Mouse (Mus musculus) heart, adult 11 months (tissue): ENCODE data around the gene Acp1.

Source experiments
- DNase-seq: peaks from one replicate; pipeline ENCODE4 v3.0.0; 2022

Acp1 gene

DNA sequence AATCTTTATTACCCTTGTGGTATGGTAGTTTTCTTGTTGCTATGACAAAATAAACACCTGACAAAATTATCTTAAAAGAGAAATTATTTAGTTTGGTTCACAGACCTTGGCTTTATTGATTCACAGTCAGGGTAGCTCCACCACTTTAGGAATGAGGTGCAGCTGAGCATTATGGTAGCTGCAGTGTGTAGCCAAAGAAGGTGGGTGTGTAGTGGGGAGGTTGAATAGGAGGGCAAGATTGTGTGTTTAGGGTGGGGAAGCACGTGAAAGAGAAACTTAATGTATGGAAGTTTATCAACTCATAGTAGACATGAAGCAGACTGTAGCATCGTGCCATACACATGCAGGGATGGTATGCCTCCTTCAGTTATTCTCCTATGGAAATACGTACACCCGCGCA is 55.2 kb downstream of the Acp1 start:
- peak; percentile 48 for DNase-seq

DNA sequence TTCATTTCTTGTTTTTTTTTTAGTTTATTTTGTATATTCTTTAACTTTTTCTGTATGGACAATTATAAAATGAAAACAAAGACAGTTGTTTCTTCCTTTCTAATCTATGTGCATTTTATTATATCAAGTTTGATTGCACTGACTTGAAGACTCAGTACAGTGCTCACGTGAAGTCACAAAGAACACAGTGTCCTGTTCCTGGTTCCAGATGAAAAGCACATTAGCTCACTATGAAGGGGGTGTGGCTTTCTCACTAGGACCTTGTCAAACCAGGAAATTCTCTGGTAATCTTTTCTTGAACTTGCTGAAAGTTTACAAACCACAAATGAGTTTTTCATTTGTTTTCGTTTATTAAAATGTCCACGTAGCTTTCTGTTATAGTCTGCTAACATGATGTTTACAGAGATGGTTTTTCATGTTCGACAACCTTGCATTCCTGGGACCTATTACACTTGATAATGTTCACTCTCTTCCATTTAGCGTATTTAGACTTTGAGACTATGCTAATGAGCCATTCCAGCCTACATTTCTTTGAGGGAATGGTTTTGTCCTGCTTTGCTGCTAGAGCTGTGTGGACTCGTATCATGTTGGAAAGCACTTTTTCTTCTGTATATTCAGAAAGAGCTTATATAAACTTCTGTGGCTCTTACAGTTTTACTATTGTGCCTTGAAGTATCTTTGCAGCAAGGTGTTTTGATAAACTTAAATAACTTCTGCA is 55.8 kb downstream of the Acp1 start:
- DNase-seq, result no peak

DNA sequence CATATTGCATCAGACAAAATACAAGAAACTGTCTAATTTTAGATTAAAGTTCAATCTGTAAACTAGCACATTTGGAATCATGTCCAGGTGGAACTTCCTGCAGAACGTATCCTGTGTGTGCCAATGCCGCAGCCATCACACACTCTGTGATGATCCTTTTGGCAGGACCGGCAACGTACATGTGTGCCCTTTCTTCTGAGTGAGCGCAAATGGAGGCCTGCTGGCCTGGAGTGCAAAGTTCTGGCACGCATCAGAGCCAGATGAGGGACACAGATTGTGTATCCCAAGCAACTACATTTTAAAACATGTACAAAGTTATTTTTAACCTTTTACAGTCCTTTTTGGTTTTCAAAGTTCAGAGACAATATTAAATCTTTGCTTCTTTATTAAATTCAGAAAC is 59.5 kb downstream of the Acp1 start:
- DNase-seq, result peak; percentile 36

GRCm38 (mm10) chr12:30850902-30851301 is 60.5 kb downstream of the Acp1 start:
- DNase-seq, result no peak

- DNase-seq, result no peak
These were observed 62.9 kb downstream of the Acp1 start for GRCm38 (mm10) chr12:30848521-30848920.
